Mouse (Mus musculus) forebrain, embryonic 10.5 days (tissue): ENCODE measurements around the gene Hpn. TPM values are rescaled to one million over a fixed set of nuclear protein-coding genes. Genes with fewer than 3 reads are reported as not detected.
A peak's percentile ranks its signal among the peaks of the same experiment; 100 is the strongest.

ENCODE experiments used
- DNase-seq: peaks from one replicate; pipeline ENCODE4 v3.0.0-alpha.2; 2017; ENCODE audit warnings: low spot score; ENCODE audit errors: extremely low spot score
- H3K27ac ChIP-seq: fragments of 300-500 bp; sonication (generic); 2 replicates; pipeline ENCODE4 v1.5.1; 2016; ENCODE audit warnings: mild to moderate bottlenecking
- H3K27me3 ChIP-seq: fragments of 300-500 bp; sonication (generic); 2 replicates; pipeline ENCODE4 v1.6.1; 2016; ENCODE audit warnings: mild to moderate bottlenecking; ENCODE audit not compliant: poor library complexity, severe bottlenecking
- H3K36me3 ChIP-seq: fragments of 300-500 bp; sonication (generic); replicated peaks from 2 replicates; pipeline ENCODE4 v1.6.1; 2016; ENCODE audit warnings: mild to moderate bottlenecking, moderate library complexity
- H3K4me1 ChIP-seq: fragments of 300-500 bp; sonication (generic); 2 replicates; pipeline ENCODE4 v1.6.1; 2016
- H3K4me3 ChIP-seq: fragments of 300-500 bp; sonication (generic); 2 replicates; pipeline ENCODE4 v1.5.1; 2016; ENCODE audit warnings: mild to moderate bottlenecking, moderate library complexity
- H3K9me3 ChIP-seq: fragments of 300-500 bp; sonication (generic); 2 replicates; pipeline ENCODE4 v1.6.1; 2016; ENCODE audit warnings: mild to moderate bottlenecking, moderate library complexity
- whole genome bisulfite sequencing: fragments of 180-500 bp; shearing (Covaris S2); methylation state at CpG from one replicate; pipeline ENCODE4 v1.1.7; 2016; 5-methylcytosine and 5-hydroxymethylcytosine counted together
- polyA plus RNA-seq: library from polyadenylated mRNA; unstranded; fragments of >200 nt; fragmentation: Nextera tagmentation; extraction: Ambion mirVana; gene quantifications from 2 replicates; pipeline ENCODE4 v1.2.1, GENCODE M21; 2016

Gene Hpn
- polyA plus RNA-seq, 1 experiment from 2014 or later, result 1.9 TPM

DNA sequence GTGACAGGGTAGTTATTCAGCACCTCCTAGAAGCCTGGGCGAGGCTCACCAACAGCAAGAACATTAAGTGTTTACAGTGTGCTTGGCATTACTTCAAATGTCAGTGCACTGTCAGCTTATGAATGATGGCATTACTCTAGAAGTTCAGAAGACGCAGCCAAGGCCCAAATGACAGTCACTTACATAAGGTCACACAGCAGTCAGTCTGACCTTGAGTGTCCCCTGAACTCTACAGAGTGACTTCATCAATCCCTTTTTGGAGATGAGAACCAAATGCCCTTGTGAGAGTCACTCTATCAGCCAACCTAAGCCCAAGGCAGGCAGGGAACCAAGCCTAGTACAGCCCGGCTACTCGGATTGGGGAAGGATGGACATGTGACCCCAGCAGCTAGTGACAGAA is 16.8 kb upstream of the Hpn start:
- peaks cover 89% of the 10 kb centered on the region for H3K36me3 ChIP-seq
- WGBS, result 92% methylated on average over 4 of the region's 4 CpGs
- no peaks in the 10 kb centered on the region for H3K9me3 ChIP-seq
- H3K4me3 ChIP-seq, result no peak overlapping the region
- H3K4me1 ChIP-seq, result peaks cover 7% of the 10 kb centered on the region
- no peak overlapping the region for H3K27ac ChIP-seq
- no peak for DNase-seq
- H3K27me3 ChIP-seq, result peaks cover 26% of the 10 kb centered on the region

DNA sequence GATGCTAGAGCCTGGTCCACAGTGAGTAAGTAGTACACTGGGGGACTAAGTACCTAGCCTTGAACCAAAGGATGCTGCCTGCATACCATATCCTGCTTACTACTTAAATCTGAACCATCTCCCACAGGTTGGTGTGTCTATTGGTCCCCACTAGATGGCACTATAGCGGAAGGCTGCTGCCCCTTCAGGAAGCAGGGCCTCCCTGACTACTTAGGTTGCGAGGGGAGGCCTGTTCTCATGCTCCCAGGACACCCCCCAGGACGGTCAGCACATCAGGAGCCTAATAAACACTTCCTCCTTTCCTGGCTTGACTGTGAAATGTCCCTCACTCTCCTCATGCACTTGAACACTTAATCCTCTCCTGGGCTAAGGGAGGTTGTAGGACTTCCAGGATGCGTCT is 15.8 kb upstream of the Hpn start:
- no peaks in the 10 kb centered on the region for H3K9me3 ChIP-seq
- no peak overlapping the region for H3K4me3 ChIP-seq
- peaks cover 79% of the 10 kb centered on the region for H3K36me3 ChIP-seq
- 45% methylated on average over 4 of the region's 4 CpGs for WGBS
- no peak overlapping the region for H3K27ac ChIP-seq
- H3K27me3 ChIP-seq, result peaks cover 36% of the 10 kb centered on the region
- DNase-seq, result no peak
- H3K4me1 ChIP-seq, result peaks cover 17% of the 10 kb centered on the region

DNA sequence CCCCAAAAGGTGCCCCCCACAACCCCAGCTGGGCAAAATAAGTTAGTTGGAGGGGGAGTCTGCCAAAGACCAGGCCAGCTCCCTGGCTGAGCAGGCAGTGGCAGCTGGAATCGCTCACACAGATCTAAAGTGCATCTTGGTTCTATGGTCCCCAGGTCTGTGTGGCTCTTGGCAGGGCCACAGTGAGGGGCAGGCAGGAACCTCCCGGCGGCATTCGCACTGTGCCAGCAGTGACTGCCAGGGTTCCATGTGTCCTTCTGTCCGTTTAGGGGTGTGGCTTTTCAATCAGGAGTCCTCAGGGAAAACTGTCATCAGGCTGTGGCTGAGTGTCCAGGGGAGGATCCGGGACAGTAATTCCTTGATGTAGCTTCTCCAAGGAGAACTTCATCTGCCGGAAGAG is 15.1 kb upstream of the Hpn start:
- no peak for DNase-seq
- H3K4me1 ChIP-seq, result peaks cover 17% of the 10 kb centered on the region
- H3K4me3 ChIP-seq, result no peak overlapping the region
- no peak overlapping the region for H3K27ac ChIP-seq
- H3K36me3 ChIP-seq, result peaks cover 73% of the 10 kb centered on the region
- peaks cover 42% of the 10 kb centered on the region for H3K27me3 ChIP-seq
- H3K9me3 ChIP-seq, result no peaks in the 10 kb centered on the region
- 96% methylated on average over 7 of the region's 7 CpGs for WGBS

DNA sequence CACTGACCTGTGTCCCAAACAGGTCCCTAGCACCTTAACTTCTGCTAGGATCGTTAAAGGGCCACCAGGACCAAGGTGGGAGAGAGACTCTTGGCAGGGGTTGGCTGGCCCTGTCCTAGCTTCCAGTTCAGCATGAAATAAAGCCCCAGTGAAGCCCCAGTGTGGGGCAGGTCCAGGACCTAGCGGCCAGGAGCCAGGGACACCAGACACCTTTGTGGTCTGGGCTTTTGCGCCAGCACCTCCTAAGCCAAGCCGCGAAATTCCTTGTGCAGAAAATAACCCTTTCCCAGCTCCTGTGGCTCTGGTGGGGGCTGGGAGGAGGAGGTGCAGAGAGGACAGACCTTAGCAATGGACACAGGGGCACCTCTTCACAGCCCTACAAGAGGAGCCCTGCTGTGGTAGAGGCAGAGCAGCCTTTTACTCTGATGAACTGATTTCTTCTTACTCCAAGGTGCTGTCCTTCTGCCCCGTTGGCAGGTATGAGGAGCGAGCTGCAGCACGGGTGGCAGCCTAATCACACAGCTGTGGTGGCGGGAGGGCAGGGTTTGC is 13.1 kb upstream of the Hpn start:
- DNase-seq, result no peak
- Histone ChIP-seq H3K4me3 (no peak overlapping the region), H3K27me3 (peaks cover 55% of the 10 kb centered on the region), H3K36me3 (peaks cover 53% of the 10 kb centered on the region), H3K4me1 (peaks cover 17% of the 10 kb centered on the region), H3K27ac (no peak overlapping the region), H3K9me3 (no peaks in the 10 kb centered on the region)
- 68% methylated on average over 9 of the region's 9 CpGs for WGBS

DNA sequence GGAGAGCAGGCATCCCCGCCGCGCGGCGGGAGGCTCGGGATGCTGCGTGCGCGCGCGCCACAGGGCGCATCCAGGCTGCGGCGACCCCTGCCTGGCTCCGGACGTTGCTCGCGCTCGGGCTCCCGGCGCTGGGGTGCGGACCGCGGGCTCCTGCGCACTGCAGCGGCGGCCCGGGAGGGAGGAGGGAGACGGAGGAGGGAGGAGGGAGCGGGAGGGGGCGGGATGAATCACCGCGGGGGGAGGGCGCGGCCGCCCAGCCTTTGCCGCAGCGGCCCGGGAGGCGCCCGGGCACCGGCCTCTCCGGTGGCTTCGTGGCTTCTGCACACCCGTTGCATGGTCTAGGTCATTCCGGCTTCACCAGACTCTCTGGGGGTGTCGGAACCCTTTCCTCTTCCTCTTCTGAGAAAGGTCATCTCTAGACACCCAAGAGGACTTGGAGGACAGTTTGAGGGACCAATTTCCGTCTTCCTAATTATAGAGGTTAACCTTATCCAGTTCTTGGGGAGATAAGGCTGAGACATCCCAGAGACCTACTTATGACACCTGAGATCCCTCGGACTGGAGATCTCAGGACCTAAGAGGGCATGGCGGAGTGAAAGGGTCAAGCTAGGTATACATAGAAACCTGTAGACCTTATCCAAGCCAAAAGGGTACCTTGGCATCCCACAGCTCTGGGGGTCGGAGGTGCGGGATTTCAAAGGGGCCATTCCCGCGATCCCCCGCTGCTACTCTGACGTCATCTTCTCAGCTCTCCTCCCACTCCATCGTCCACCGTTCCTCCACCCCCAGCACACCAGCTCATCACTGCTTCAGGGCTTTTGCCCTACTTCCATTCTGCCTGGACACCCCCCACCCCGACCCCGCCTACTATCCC is 12.0 kb upstream of the Hpn start, which contains the start of gene Scn1b:
Gene Scn1b, minus strand, starts transcription at position 153 of the 874 bp plus-strand sequence.
- peaks cover 41% of the 10 kb centered on the region for H3K36me3 ChIP-seq
- peaks cover 17% of the 10 kb centered on the region for H3K4me1 ChIP-seq
- WGBS, result 1% methylated on average over 52 of the region's 60 CpGs
- DNase-seq, result no peak
- H3K27ac ChIP-seq, result peak within 1 kb of the TSS; percentile 58; the same call in 1 of the 2 replicates
- no peaks in the 10 kb centered on the region for H3K9me3 ChIP-seq
- peak within 1 kb of the TSS; percentile 62 for H3K4me3 ChIP-seq
- H3K27me3 ChIP-seq, result peaks cover 55% of the 10 kb centered on the region

DNA sequence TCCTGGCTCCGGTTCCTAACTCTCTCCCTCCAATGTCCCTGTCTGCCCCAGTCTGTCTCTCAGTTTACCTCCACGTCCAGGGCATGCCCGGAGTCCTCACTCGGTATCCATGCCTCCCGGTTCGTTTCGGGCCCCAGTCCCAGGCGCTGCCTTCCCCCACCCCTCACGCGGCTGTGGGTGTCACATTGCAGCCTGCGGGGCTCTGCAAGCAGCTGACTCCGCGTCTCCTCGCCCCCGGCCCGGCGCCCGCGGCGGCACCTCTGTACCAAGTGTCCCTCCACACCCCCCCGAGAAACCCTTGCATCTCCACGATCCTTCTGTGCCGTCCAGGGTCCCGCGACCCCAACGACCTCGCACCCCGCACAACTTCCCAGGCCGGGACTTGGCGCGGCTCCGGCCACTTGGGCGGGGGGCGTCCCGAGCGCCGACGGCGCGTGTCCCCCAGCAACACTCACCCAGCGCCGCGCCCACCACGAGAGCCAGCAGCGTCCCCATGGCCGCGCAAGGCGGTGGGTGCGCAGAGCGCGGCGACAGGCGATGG is 11.2 kb upstream of the Hpn start:
- 1% methylated on average over 53 of the region's 53 CpGs for WGBS
- Histone ChIP-seq H3K4me3 (peak overlapping the region; percentile 62), H3K9me3 (no peaks in the 10 kb centered on the region), H3K27me3 (peaks cover 55% of the 10 kb centered on the region), H3K36me3 (peaks cover 33% of the 10 kb centered on the region), H3K27ac (peak overlapping the region; percentile 58; the same call in 1 of the 2 replicates), H3K4me1 (peaks cover 17% of the 10 kb centered on the region)
- no peak for DNase-seq

DNA sequence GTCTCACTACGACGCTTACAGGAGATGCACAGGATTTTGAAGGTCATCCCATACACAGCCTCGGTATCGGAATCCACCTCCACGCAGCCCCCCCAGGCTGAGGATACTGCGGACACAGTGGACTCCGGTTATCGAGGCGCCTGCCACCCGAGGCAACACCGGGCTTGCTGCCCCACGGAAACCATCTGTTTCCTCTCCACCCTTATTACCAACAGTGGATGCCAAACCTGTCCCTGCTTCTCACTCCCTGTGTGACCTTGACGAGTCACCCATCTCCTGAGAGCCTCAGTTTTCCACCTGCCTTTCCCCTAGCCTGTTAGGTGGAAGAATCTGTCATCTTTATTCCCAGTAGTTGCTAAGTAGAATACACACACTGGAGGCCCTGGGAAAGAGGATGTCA is 10.0 kb upstream of the Hpn start:
- peaks cover 55% of the 10 kb centered on the region for H3K27me3 ChIP-seq
- peaks cover 17% of the 10 kb centered on the region for H3K4me1 ChIP-seq
- no peaks in the 10 kb centered on the region for H3K9me3 ChIP-seq
- no peak overlapping the region for H3K4me3 ChIP-seq
- H3K36me3 ChIP-seq, result peaks cover 22% of the 10 kb centered on the region
- 85% methylated on average over 13 of the region's 13 CpGs for WGBS
- H3K27ac ChIP-seq, result no peak overlapping the region
- DNase-seq, result no peak

DNA sequence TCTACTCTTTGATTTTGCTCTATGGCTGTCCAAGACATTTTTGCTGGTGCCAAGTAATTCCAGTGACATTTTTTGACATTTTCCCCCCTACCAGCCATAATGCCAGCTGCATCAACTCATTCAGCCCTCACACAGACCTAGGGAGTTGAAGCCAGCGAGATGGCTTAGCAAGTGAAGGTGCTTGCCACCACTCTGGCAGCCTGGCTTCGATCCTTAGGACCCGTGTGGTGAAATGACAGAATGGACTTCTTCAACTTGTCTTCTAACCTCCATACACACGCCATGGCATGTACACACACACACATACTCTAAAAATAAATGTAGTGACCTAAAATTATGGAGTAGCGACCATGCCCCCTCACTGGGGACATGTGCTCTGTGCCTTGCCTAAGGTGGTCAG is 9.3 kb upstream of the Hpn start:
- Histone ChIP-seq H3K9me3 (no peaks in the 10 kb centered on the region), H3K4me1 (peaks cover 17% of the 10 kb centered on the region), H3K27ac (no peak overlapping the region), H3K36me3 (peaks cover 14% of the 10 kb centered on the region), H3K27me3 (peaks cover 55% of the 10 kb centered on the region), H3K4me3 (no peak overlapping the region)
- DNase-seq, result no peak
- 86% methylated on average over 5 of the region's 5 CpGs for WGBS

DNA sequence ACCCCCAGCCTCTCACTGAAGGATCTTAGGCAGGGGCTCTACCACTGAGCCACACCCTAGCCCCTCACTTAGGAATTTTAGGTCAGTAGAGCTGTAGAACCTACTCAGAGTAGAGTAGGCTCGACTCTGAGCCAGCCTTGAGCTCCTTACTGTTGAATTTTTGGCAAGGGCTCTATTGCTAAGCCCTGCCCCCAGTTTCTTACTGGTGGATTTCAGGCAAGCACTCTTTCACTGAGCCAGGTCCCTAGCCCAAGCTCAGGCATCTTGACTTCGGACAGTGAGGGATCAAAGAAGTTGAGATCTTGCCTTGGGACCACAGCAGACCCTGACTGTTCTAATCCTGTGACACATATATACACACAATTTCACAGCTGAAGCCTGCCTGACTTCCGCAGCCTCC is 8.6 kb upstream of the Hpn start:
- DNase-seq, result no peak
- Histone ChIP-seq H3K36me3 (peaks cover 8% of the 10 kb centered on the region), H3K4me3 (no peak overlapping the region), H3K4me1 (peaks cover 17% of the 10 kb centered on the region), H3K27ac (no peak overlapping the region), H3K9me3 (no peaks in the 10 kb centered on the region), H3K27me3 (peaks cover 48% of the 10 kb centered on the region)
- 86% methylated on average over 3 of the region's 3 CpGs for WGBS

DNA sequence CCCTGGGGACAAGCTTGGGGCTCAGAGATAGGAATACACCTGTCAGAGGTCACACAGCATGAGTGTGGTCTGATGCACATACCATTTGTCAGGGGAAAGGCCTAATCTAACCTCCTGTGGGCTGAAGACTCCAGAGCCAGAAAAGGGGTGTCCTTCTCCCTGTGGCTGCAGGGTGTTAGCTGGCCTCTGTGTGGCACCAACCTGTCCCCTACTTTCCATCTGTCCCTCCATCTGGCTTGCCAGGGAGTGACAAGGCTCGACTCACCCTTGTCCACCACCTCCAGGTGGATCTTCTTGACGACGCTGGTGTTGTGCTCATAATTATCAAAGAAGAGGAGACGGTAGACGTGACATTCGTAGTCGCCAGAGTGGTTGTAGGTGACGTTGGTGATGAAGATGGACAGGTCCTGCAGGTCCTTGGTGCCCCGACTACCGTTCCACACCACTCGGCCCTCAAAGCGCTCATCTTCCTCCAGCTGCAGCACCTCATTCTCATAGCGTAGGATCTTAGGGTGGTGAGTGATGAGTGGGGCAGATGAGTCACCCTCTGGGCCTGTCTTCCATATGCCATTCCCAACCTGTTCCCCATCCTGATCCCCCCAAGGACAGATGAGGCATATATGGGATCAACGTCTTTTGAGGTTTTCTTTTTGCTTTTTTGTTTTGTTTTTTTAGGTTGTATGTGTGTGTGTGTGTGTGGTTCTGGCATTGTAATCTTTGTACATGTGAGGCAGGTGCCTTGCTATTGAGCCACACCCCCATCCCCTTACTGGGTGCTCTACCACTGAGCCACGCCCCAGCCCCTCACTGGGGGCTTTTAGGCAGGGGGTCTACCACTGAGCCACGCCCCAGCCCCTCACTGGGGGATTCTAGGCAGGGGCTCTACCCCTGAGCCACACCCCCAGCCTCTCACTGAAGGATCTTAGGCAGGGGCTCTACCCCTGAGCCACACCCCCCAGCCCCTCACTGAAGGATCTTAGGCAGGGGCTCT is 7.8 kb upstream of the Hpn start:
- no peaks in the 10 kb centered on the region; the same call in 1 of the 2 replicates for H3K36me3 ChIP-seq
- DNase-seq, result no peak
- no peaks in the 10 kb centered on the region for H3K9me3 ChIP-seq
- no peak overlapping the region for H3K27ac ChIP-seq
- H3K4me1 ChIP-seq, result peaks cover 17% of the 10 kb centered on the region
- peaks cover 40% of the 10 kb centered on the region for H3K27me3 ChIP-seq
- 91% methylated on average over 16 of the region's 16 CpGs for WGBS
- no peak overlapping the region for H3K4me3 ChIP-seq

DNA sequence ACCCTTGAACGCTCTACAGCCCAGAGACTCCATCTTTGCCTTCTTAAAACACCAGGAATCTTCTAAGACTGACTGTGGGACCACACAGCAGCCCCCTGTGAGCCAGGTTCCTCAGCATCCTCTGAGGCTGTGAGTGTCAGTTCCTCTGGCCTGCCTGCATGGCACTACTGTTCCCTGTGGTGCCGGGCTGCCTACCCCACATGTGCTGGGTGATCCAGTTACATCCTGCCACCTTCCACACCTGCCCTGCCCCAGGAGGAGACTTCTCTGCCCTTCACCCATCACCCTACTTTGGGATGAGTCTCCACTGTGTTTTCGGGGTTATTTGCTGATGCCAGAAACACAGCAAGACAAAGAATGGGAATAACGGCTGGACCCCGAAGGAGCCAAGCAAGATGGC is 4.5 kb upstream of the Hpn start:
- H3K4me3 ChIP-seq, result no peak overlapping the region
- H3K4me1 ChIP-seq, result peaks cover 24% of the 10 kb centered on the region
- no peak for DNase-seq
- H3K36me3 ChIP-seq, result no peaks in the 10 kb centered on the region
- WGBS, result 85% methylated on average over 5 of the region's 5 CpGs
- no peaks in the 10 kb centered on the region for H3K9me3 ChIP-seq
- H3K27ac ChIP-seq, result no peak overlapping the region
- H3K27me3 ChIP-seq, result peaks cover 30% of the 10 kb centered on the region

DNA sequence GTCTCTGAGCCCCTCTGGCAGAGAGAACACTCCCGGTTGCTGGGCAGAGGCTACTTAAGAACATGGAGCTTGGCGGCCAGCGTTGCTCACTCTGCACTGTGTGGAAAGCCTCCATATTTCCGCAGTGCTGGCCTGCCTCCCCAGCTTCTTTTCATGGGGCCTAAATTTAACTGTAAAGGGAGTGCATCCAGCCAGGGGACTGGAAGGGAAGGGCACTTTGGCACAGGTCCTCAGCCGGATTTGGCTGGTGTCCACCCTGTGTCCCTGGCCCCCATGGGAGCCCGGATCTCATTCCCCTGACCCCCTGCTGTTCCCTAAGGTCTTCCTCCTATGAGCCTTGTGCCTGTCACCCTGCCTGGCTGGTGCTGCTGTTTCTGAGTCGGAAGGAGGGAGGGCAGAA is 3.4 kb upstream of the Hpn start:
- Histone ChIP-seq H3K36me3 (no peaks in the 10 kb centered on the region), H3K27me3 (peaks cover 32% of the 10 kb centered on the region), H3K27ac (no peak overlapping the region), H3K4me1 (peaks cover 25% of the 10 kb centered on the region), H3K4me3 (no peak overlapping the region), H3K9me3 (no peaks in the 10 kb centered on the region)
- 85% methylated on average over 7 of the region's 7 CpGs for WGBS
- no peak for DNase-seq
